Mouse (Mus musculus) right cerebral cortex, postnatal 36 days (tissue): ENCODE measurements at regions not wholly inside any gene's neighbourhood (a gene's known extent, or its start where the extent isn't known, plus 50 kb on each side); places are given as distances from the start of the nearest gene placed in this dataset.

ENCODE experiments used
- DNase-seq, 2 experiments: peaks; one replicate each; pipeline ENCODE4 v3.0.0; 2022; ENCODE audit warnings: low spot score in 2 of 2, mixed read lengths in 1 of 2

DNA sequence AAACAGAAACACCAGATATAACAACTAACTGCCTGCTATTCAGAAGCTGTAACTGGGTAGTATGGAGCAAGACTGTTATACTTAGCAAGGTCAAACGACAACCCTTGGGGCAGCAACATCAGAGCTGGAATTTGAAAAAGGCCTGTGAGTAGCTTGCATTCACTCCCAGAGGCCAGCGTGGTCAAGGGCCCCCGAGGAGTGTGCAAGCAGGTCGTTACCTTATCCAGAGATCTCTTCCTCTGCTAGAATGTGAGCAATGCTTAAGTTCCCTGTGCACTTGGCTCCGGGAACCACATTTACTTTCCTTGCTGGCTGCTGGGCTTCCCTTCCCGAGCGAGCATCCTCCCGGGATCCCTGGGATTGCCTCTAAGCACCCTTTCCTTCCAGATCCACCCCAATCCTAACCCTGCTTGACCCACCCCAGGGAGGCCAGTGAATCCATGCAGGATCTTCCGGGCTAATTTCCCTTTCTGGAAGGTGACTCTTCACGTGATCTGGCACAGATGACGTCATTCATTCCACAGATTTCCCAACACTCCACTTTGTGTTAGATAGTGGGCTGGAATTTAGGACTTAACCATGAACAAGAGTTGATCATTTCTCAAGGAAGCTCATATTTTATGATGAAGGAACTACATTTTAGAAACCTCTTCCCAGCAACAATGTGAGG is 112.3 kb upstream of the Tsc22d1 start:
- no peak for DNase-seq

DNA sequence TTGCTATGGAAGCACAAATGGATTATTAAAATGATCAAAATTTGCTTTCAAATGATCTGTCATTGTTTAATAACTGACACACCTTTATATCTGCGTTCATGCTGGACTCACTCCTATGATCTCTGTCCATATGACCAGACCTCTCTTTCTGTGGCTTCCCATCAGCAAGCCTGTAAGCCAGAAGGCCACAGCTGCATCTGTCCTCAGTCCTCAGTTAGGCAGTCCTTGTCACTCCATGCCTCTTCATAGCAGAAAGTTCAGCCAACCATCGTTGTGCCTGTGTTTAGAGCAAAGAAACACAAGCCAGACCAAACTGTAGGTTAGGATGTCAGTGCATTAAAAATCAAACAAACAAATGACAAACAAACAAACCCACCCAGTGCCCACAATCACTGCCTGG is 107.2 kb upstream of the Tsc22d1 start:
- DNase-seq, result no peak

DNA sequence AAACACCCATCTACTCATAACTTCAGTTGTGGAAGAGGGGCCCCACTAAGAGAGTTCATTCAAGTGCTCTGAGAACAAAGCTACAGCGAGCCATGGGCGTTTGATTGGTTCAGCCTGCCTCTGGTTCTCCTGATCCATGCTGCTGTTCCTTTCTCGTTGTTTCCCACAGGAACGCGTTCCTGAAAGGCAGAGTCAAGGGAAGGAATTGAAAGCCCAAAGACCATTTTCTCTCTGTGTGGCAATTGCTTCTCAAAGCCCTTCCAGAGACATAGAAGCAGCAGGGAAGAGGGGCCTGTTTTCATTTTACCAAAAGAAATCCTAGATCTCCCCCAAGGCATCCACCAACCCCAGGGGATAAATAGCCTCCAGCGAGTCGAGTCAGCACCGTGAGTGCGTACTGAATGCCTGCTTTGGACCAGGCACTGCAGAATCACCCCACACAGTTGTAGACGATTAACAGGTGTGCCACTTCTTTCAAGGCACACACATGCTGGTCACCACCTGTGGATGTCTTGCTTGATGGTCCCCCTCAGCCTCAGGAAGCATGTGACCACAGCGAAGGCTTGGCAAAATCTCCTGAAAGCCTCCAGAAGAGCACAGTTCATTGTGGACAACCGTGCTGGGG is 106.5 kb upstream of the Tsc22d1 start:
- DNase-seq, result peak in 1 of 2 experiments; percentile 3

DNA sequence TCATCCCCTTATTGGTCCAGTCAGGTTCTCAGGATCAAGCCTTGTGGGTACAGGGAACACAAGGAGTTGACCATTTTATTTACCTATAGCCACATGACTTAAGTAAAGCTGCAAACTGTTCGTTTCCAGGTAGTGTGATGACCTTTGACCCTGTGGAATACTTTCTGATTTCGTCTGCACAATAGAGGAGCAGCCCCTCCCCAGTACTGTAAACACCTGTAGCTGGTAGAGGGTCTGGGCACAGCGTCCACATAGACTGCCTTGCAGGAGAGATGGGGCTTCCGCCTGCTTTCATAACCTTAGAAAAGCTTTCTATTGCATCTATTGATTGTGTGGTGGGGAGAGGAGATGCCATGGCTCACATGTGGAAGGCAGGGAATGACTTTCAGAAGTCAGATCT is 105.2 kb upstream of the Tsc22d1 start:
- DNase-seq, result no peak

DNA sequence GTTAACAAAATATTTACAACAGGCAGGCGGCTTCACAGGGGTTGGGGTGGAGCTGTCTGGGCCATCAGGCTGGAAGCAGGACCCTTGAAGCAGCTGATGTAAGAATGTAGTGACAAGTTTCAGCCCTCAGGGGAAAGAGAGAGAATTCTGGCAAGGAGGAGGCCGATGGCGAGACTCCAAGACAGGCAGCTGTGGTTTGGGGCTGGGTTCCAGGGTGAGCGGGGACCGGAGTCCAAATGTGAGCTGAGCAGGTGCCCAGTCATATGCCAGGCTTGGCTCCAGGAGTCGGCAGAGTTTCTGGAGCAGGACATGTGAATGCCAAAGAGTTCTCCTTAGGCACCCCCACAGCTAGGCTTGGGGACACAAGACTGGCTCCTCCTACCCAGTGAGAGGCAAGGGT is 104.5 kb upstream of the Tsc22d1 start:
- DNase-seq, result peak; percentile 12 to 29

DNA sequence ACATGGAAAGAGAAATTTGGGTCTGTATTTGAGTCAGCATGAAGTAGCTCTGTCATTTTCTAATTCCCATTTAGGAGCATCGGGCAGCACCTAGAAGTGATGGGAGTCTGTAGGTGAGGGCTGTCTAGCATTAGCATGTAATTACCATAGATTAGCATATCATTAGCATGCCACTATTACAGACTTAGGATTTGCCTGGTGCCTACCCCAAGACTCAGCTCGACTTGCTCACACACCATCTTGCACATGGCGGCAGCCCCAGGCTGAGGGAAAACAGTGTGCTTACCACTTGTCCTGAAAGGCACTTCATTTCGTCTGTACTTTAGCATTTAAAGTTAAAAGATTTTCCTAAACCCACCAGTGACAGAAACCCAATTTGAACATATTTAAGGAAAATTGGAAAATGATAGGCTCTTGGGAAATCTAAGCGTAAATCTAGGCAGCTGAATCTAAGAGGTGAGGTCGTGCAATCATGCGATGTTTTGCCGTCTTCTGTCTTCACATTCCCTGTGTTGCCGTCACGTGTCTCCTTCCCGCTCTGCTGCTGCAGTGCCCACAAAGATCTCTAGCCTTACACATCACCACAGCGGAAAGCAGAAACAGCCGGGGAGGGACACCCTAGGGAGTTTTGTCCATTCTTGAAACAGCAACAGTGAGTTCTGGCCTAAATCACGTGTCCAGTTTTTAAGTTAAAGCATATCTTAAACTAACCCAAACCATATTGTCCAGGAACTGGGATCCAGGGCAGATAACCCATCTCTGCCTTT is 101.2 kb upstream of the Tsc22d1 start:
- DNase-seq, result no peak

DNA sequence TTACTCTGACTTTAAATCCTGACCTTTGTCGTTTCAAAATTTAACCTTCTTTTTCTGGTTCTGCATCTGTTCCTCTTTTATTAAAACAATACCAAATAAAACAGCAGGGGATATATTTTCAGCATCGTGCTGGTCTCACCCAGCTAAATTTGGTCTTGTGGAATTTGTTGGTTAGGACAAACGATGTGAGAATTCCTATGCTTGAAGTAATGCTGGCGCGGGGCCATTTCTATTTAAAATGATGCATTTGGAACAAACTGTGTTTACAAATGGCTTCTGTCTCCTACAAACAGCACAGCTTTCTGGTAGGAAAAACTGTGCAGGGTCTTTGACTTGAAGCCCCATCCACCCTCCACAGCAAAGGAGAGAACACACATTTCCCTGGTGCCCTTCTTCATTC is 96.3 kb upstream of the Tsc22d1 start:
- peak in 1 of 2 experiments; percentile 17 for DNase-seq

DNA sequence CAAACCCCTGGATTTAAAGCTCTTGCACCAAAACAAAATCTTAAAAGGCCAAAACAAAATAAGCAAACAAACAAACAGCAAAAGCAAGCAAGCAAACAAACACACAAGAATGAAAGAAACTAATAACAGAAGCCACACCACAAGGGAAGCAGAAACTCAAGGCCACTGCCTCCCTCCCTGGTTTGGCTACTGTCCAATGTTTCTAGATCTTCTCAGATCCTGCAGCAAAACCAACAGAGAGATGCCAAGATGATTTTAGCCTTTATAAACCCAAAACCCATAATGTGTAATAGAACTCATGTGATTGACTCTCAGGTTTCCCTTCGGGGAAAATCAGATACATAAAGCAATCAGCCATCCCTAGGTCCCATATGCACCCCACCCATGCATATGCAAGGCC is 90.5 kb upstream of the Tsc22d1 start:
- no peak for DNase-seq

DNA sequence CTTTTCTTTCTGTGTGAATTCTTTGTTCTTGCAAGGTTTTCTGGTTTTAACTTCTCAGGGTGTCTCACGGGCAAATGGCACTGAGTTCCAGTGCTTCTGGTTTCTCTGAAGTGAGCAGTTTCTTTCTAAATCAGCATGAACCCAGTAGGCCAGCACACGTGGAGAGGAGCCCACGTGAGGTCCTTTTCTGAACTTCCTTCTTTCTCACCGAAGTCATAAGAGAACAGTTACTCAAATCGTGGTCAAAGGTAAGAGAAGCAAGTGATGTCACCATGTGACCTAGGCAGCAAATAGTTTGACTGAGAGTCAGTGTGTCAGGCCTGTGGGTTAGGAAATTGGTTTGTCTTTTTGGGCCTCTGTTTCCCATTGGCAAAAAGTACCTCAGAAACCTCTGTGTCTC is 84.8 kb upstream of the Tsc22d1 start:
- no peak for DNase-seq

DNA sequence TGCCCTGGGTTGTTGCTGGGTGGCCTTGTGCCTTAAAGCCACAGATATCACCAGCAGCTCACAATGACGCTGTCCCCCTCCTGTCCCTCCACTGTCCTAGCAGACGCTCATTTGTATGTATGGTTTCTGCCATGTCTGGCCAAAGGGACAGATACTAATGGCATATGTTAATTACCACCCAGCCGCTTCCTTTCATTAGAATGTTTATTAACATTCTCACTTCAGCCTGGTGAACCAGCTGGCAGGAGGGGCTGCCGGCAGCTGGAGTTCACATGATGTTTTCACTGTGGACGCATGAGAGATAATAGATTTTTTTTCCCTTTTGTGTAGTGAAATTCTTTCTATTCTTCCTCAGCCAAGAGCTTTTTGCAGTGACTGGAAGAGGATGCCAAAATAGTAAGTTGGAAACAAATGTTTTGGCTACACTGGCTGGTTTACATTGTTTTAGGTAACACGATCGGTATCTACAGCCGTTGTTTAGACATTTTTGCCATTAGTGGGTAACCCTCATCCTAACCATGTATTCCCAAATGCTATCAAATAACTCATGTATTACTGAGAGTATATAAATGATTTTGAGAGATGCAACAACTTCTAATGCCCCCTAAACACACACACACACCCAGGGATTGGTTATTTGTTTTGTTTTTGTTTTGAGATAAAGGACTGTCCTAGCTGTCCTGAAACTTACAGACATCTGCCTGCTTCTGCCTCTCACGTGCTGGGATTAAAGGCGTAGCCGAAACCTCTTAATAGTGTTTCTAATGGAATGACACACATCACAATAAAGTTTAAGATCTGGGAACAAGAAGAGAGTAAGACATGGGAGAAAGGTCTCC is 83.0 kb upstream of the Tsc22d1 start:
- no peak for DNase-seq

DNA sequence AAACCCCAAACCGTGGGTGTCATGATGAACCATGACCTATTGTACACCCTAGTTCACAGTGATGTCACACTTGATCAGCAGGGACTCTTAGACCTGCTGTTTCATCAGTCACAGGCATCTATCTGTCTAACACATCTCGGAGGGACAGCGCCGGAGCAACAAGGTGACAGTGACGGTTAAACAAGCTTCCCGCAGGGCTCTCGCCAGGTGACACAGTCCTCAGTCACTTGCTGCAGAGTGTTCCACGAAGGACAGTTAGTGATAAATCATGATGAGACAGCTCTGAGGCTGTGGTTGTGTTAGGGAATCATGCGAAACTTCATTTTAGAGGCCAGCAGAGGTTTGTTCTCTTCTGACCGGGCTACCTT is 82.4 kb upstream of the Tsc22d1 start:
- DNase-seq, result no peak

DNA sequence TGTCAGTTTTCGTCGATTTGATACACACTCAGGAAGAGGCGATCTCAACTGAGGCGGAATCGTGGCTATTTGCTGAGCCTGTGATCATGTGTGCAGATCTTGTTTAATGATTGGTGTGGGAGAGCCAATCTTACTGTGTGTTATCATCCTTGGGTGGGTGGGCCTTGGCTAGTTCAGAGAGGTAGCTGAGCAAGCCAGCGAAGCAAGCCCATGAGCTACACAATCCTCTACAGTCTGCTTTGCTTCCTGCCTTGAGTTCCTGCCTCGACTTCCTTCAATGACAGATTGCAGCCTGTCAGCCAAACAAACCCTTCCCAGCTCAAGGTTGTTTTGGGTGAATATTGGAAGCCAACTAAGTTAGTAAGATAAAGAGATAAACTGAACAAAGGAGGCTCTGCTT is 74.0 kb upstream of the Tsc22d1 start:
- DNase-seq, result no peak

DNA sequence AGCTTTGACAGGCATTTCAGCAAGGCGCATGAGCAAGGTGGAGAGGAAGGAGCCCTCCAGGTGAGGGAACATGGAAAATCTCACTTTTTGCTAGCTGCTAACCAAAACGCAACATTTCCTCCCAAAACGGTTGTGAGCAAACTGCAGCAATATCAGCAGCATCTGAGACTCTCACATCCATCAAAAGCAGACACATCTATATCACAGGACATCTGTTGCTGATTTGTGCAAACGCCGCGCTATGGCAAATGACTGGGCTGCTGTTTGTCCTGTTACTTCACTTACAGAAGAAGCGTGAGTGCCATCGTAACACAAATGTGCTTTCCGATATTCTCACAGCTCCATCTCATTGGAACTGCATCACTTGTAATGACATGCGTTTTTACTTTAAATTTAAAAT is 73.5 kb upstream of the Tsc22d1 start:
- no peak for DNase-seq

DNA sequence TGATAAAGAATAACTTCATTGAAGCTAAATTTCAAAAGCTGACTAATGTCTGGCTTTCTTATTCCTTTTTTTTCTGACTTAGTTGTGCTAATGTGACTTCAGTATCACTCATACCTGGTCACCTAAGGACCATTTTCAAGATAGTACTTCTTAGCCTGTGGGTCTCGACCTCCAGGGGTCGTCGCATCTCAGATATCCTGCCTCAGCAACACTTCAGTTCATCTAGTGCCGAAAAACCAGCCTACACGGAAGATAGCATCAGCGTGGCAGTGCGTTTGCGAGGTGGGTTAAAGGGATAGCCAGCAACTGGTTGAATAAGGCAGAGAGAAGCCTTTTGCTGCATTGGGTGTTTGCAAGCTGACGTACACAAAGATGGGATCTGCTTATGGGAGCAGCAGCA is 62.9 kb upstream of the Tsc22d1 start:
- DNase-seq, result no peak

DNA sequence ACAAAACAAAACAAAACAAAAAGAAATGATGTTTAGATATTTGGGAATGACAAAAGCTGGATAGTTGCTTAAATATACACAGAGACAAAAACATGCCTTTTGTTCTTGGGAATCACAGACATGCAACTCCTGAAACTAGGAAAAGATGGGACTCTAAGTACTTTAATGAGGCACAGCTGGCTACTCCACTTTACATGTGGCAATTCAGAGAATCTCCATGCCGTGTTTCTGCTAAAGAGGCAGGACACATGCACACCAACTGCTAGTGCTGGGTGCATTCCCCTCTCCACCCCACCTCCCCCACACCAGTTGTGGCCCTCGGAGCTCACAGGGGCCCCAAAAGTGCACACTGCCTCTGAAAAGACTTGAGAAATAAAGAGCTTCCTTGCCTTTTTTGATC is 58.6 kb upstream of the Tsc22d1 start:
- DNase-seq, result no peak

DNA sequence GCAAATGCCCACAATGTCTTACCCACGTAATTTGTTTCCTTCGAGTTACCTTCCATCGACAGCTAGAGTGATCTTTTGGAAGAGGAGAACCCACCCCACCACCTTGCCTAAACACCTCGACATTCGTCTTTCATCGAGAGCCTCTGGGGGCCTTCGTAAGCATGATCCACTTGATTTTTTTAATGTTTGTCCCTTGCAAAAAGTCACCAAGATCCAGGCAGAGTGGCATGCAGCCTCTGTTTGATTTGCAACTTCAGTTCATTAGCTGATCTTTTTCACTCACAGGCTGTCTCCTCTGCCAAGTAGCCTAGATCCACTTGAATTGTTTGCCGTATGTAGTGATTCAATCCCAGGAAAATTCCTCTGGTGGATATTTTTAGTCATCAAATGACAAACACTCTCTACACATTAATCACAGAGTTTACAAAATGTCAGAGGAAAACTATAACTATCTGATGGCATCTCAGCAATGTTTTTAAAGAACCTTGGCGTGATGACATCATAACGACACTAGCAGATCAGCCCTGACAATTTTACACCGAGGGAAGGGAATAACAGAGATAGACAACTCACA is 54.8 kb upstream of the Tsc22d1 start:
- no peak for DNase-seq

DNA sequence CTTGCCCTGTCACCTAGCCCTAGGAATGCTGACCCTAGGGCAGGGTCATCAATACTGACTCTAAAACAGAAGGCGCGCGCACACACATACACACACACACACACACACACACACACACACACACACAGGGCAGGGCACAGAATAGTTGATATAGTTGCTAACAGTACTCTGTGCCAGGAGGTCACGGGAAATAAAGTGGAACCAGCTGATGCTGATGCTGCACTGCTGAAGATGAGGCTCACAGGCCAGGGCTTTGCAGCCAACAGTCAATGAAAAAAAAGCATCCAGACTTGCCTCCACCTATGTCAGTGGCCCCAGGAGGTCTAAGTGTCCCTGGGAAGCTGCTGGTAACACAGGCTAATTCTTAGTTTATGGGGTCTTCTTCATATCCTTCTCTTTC is 50.7 kb upstream of the Tsc22d1 start:
- no peak for DNase-seq
